15 mouse cellular contexts compared by ENCODE assay signal in genomic region chr4:98188944-98189343, GRCm38 (mm10).
DNase-seq lines count a peak whose midpoint lies in the region; ATAC-seq lines count a peak whose summit lies in the region.
"Had no signal": no experiment of that assay in that cellular context is flagged by ENCODE, and none has a peak within 500 bp of the region (broad histone marks: within the 10 kb centered on the region; RNA-seq: fewer than 3 reads in every experiment).

No protein-coding gene starts in this region.

- H3K4me1 ChIP-seq in liver, embryonic 16.5 days (ENCODE audit: control insufficient read depth, low read depth, low read length), result peaks cover 32% of the 10 kb centered on the region
- H3K4me1 ChIP-seq in liver, embryonic 12.5 days, result peaks cover 30% of the 10 kb centered on the region
- no peaks in the 10 kb centered on the region; the same call in 1 of the 2 replicates for H3K4me1 ChIP-seq in limb, embryonic 10.5 days
- H3K4me1 ChIP-seq: embryonic facial prominence, embryonic 12.5 days had no signal

- no peaks in the 10 kb centered on the region for H3K36me3 ChIP-seq in liver, embryonic 16.5 days (ENCODE audit: control insufficient read depth, insufficient read depth)
- H3K36me3 ChIP-seq in liver, embryonic 12.5 days, result no peaks in the 10 kb centered on the region
- no peaks in the 10 kb centered on the region for H3K36me3 ChIP-seq in limb, embryonic 10.5 days
- H3K36me3 ChIP-seq: embryonic facial prominence, embryonic 12.5 days had no signal

- no peak overlapping the region for H3K9ac ChIP-seq in liver, embryonic 16.5 days (ENCODE audit: low read depth, low read length)
- no peak overlapping the region for H3K9ac ChIP-seq in liver, embryonic 12.5 days
- H3K9ac ChIP-seq: embryonic facial prominence, embryonic 12.5 days; forebrain, postnatal 0 days had no signal

- H3K9me3 ChIP-seq in liver, embryonic 16.5 days (replicated peaks; ENCODE audit: control insufficient read depth, low read length), result no peaks in the 10 kb centered on the region
- no peaks in the 10 kb centered on the region for H3K9me3 ChIP-seq in liver, embryonic 12.5 days (replicated peaks)
- H3K9me3 ChIP-seq in limb, embryonic 10.5 days (replicated peaks), result no peaks in the 10 kb centered on the region
- H3K9me3 ChIP-seq: embryonic facial prominence, embryonic 12.5 days had no signal

- no peak for ATAC-seq in liver, embryonic 16.5 days (ENCODE audit: low read depth)
- ATAC-seq in liver, embryonic 12.5 days, result no peak
- ATAC-seq in granulocyte monocyte progenitor cell, adult 5-6 weeks (replicated peaks; ENCODE audit: poor library complexity, severe bottlenecking), result peak; percentile 97
- ATAC-seq: forebrain, postnatal 0 days; hindbrain, embryonic 16.5 days had no signal

- H3K27ac ChIP-seq in liver, embryonic 16.5 days (ENCODE audit: low read length), result peak overlapping the region; percentile 4; the same call in 1 of the 2 replicates
- no peak overlapping the region for H3K27ac ChIP-seq in liver, embryonic 12.5 days
- no peak overlapping the region for H3K27ac ChIP-seq in limb, embryonic 10.5 days
- H3K27ac ChIP-seq: embryonic facial prominence, embryonic 12.5 days had no signal

- no peaks in the 10 kb centered on the region for H3K27me3 ChIP-seq in liver, embryonic 16.5 days (ENCODE audit: control insufficient read depth, insufficient read depth, low read depth, low read length)
- no peaks in the 10 kb centered on the region for H3K27me3 ChIP-seq in liver, embryonic 12.5 days (replicated peaks)
- no peaks in the 10 kb centered on the region for H3K27me3 ChIP-seq in limb, embryonic 10.5 days (ENCODE audit: low read depth, poor library complexity, severe bottlenecking)
- H3K27me3 ChIP-seq: embryonic facial prominence, embryonic 12.5 days had no signal

- WGBS in liver, embryonic 16.5 days (ENCODE audit: insufficient replicate concordance), result 66% methylated on average over 7 of the region's 7 CpGs
- WGBS in liver, embryonic 12.5 days (ENCODE audit: insufficient replicate concordance), result 60% methylated on average over 7 of the region's 7 CpGs
- 73% methylated on average over 7 of the region's 7 CpGs for WGBS in limb, embryonic 10.5 days

- H3K4me2 ChIP-seq in liver, embryonic 16.5 days (ENCODE audit: low read depth, low read length), result no peak overlapping the region
- H3K4me2 ChIP-seq in liver, embryonic 12.5 days, result no peak overlapping the region
- H3K4me2 ChIP-seq: embryonic facial prominence, embryonic 12.5 days had no signal

- no peak overlapping the region for H3K4me3 ChIP-seq in liver, embryonic 16.5 days (ENCODE audit: low read depth, low read length)
- H3K4me3 ChIP-seq in liver, embryonic 12.5 days, result no peak overlapping the region
- no peak overlapping the region for H3K4me3 ChIP-seq in limb, embryonic 10.5 days
- H3K4me3 ChIP-seq: embryonic facial prominence, embryonic 12.5 days had no signal

- peak; percentile 19 for DNase-seq in adrenal gland, adult 2 months
- DNase-seq in adrenal gland, postnatal 4 days (ENCODE audit: low spot score in 2 of 2), result no peak
- DNase-seq in natural killer cell, adult 2 months (ENCODE audit: low spot score in 2 of 2), result peak; percentile 0 to 2
- no peak for DNase-seq in limb, embryonic 10.5 days (ENCODE audit: low spot score)
- DNase-seq in frontal cortex, postnatal 10 days (ENCODE audit: low spot score in 2 of 2), result no peak
- DNase-seq: cerebellum, adult 8-10 months; forebrain, postnatal 0 days; midbrain, embryonic 14.5 days; right cerebral cortex, postnatal 25 days; thymus, adult 18-20 months had no signal

Comparison
In these comparisons a context has a peak if more than half of its experiments do, and no peak if none do; other contexts are left out.
1. DNase-seq: peak in adrenal gland, adult 2 months (single experiment) and natural killer cell, adult 2 months (2 of 2); none in adrenal gland, postnatal 4 days (0 of 2), limb, embryonic 10.5 days (single experiment) and frontal cortex, postnatal 10 days (0 of 2).